Mouse (Mus musculus) stomach, postnatal 0 days (tissue): ENCODE results near the gene Vmn1r160. TPM values are rescaled to one million over a fixed set of nuclear protein-coding genes. Genes with fewer than 3 reads are reported as not detected.
"Not testable (repeated sequence)": the region's sequence is repeated elsewhere in the genome, so short reads cannot be mapped to it uniquely, and the experiment has no call there.

Source experiments
- ATAC-seq: fragments of 200-750 bp; cut with Nextera tagmentation; 2 replicates; pipeline ENCODE4 v1.8.0; 2017; ENCODE audit not compliant: low FRiP score, low TSS enrichment
- DNase-seq: peaks from one replicate; pipeline ENCODE4 v3.0.0-alpha.2; 2016; ENCODE audit warnings: low spot score
- H3K27ac ChIP-seq: fragments of 300-500 bp; sonication (generic); replicated peaks from 2 replicates; pipeline ENCODE4 v1.5.1; 2014; ENCODE audit warnings: mild to moderate bottlenecking, control low read depth
- H3K27me3 ChIP-seq: fragments of 300-500 bp; sonication (generic); 2 replicates; pipeline ENCODE4 v1.6.1; 2014; ENCODE audit warnings: low read length; ENCODE audit not compliant: control insufficient read depth, insufficient read depth
- H3K36me3 ChIP-seq: fragments of 300-500 bp; sonication (generic); 2 replicates; pipeline ENCODE4 v1.6.1; 2014; ENCODE audit warnings: low read length, mixed read lengths; ENCODE audit not compliant: control insufficient read depth, insufficient read depth
- H3K4me1 ChIP-seq: fragments of 300-500 bp; sonication (generic); replicated peaks from 2 replicates; pipeline ENCODE4 v1.6.1; 2014; ENCODE audit warnings: antibody characterized with exemption; ENCODE audit not compliant: control insufficient read depth, insufficient read depth
- H3K4me2 ChIP-seq: fragments of 300-500 bp; sonication (generic); replicated peaks from 2 replicates; pipeline ENCODE4 v1.6.1; 2014; ENCODE audit warnings: low read depth, mild to moderate bottlenecking, control low read depth, moderate library complexity
- H3K4me3 ChIP-seq: fragments of 300-500 bp; sonication (generic); 2 replicates; pipeline ENCODE4 v1.5.1; 2014; ENCODE audit warnings: low read depth, low read length, control low read depth
- H3K9ac ChIP-seq: fragments of 300-500 bp; sonication (generic); 2 replicates; pipeline ENCODE4 v1.6.1; 2014; ENCODE audit warnings: mild to moderate bottlenecking, low read length, control low read depth, mixed read lengths
- H3K9me3 ChIP-seq: fragments of 300-500 bp; sonication (generic); 2 replicates; pipeline ENCODE4 v1.6.1; 2016; ENCODE audit warnings: low read length; ENCODE audit not compliant: control insufficient read depth
- WGBS: fragments of 180-500 bp; shearing (Covaris S2); extraction: QIAGEN DNeasy Blood & Tissue Kit; methylation state at CpG from one replicate; pipeline ENCODE4 v1.1.7; 2014; 5-methylcytosine and 5-hydroxymethylcytosine counted together
- polyA plus RNA-seq: library from polyadenylated mRNA; unstranded; fragments of >200 nt; fragmentation: Nextera tagmentation; extraction: Ambion mirVana; gene quantifications from 2 replicates; pipeline ENCODE4 v1.2.1, GENCODE M21; 2015

Gene Vmn1r160
- not detected in 2 replicates for polyA plus RNA-seq

GRCm38 (mm10) chr7:22870924-22871323, at the start of gene Vmn1r160:
Vmn1r160 (plus strand) TSS chr7:22871224.
- H3K36me3 ChIP-seq, DNase-seq, H3K4me3 ChIP-seq, H3K27ac ChIP-seq, H3K4me2 ChIP-seq, ATAC-seq, H3K9me3 ChIP-seq, H3K4me1 ChIP-seq, H3K9ac ChIP-seq, H3K27me3 ChIP-seq: not testable (repeated sequence)
- WGBS = 29% methylated on average over 1 of the region's 3 CpGs

GRCm38 (mm10) chr7:22843505-22843904, 27.5 kb upstream of the Vmn1r160 start, which contains the start of gene Vmn1r159:
Vmn1r159 (minus strand) TSS chr7:22843605.
- not testable (repeated sequence) for H3K9ac ChIP-seq, H3K4me2 ChIP-seq, H3K36me3 ChIP-seq, H3K27ac ChIP-seq, ATAC-seq, H3K27me3 ChIP-seq, H3K9me3 ChIP-seq, H3K4me3 ChIP-seq, DNase-seq, H3K4me1 ChIP-seq
- 61% methylated on average over 2 of the region's 3 CpGs for WGBS

Other genes with a start within 250 kb of the Vmn1r160 start
- not detected in 2 replicates for gene Vmn1r155, start 213.2 kb upstream of the Vmn1r160 start, polyA plus RNA-seq
- not detected in 2 replicates for gene Gm8693, start 178.9 kb upstream of the Vmn1r160 start, polyA plus RNA-seq
- gene Gm4567, start 151.5 kb upstream of the Vmn1r160 start, polyA plus RNA-seq = not detected in 2 replicates
- gene Vmn1r157, start 109.5 kb upstream of the Vmn1r160 start, polyA plus RNA-seq = not detected in 2 replicates
- not detected in 2 replicates for gene Vmn1r158, start 80.4 kb upstream of the Vmn1r160 start, polyA plus RNA-seq
- not detected in 2 replicates for gene Vmn1r159, start 27.6 kb upstream of the Vmn1r160 start, polyA plus RNA-seq
- not detected in 2 replicates for gene Gm4214, start 113.4 kb downstream of the Vmn1r160 start, polyA plus RNA-seq
- gene Gm4216, start 148.7 kb downstream of the Vmn1r160 start, polyA plus RNA-seq = not detected in 2 replicates
- gene Vmn1r163, start 184.3 kb downstream of the Vmn1r160 start, polyA plus RNA-seq = not detected in 2 replicates
- not detected in 2 replicates for gene Gm8720, start 196.2 kb downstream of the Vmn1r160 start, polyA plus RNA-seq